Mouse (Mus musculus) stomach, postnatal 0 days (tissue): ENCODE measurements around the gene Apba1.

Experiments used
- CTCF ChIP-seq: IDR thresholded peaks from 2 replicates; pipeline ENCODE4 v1.5.1; 2016; ENCODE audit warnings: antibody characterized with exemption, low read depth, mild to moderate bottlenecking, moderate library complexity
- EP300 ChIP-seq: optimal IDR thresholded peaks from 2 replicates; pipeline ENCODE3; 2016; ENCODE audit warnings: antibody characterized with exemption

GRCm38 (mm10) chr19:23947871-23948270 lies 189.2 kb downstream of the Apba1 start:
- TF ChIP-seq CTCF: no peak
- TF ChIP-seq EP300: no peak
